Mouse (Mus musculus): ENCODE data around the gene Galnt16. TPM values are rescaled to one million over a fixed set of nuclear protein-coding genes. Genes with fewer than 3 reads are reported as not detected.

The Galnt16 gene
- polyA plus RNA-seq, 1 experiment, result not detected

- Histone ChIP-seq H3K27me3 (replicated peaks) (no peaks in the 10 kb centered on the region), H3K36me3 (replicated peaks; ENCODE audit: low read length) (peaks cover 56% of the 10 kb centered on the region), H3K4me3 (replicated peaks) (peak overlapping the region; percentile 99), H3K9me3 (no peaks in the 10 kb centered on the region), H3K4me1 (peaks cover 40% of the 10 kb centered on the region)
- TF ChIP-seq GATA1 (IDR thresholded peaks at IDR 0.05; ENCODE audit: borderline replicate concordance, low read length), result no peak
- no peak for TF ChIP-seq FLI1 (IDR thresholded peaks at IDR 0.05; ENCODE audit: low read length)
Observed at GRCm38 (mm10) chr12:80642725-80643692, 124.9 kb downstream of the Galnt16 start.

GRCm38 (mm10) chr12:80643693-80644505 lies 125.8 kb downstream of the Galnt16 start, which contains the start of the genes Slc39a9 and Erh:
Gene Slc39a9 (plus strand): TSS chr12:80643883.
Gene Erh (minus strand): TSS chr12:80644341.
- Histone ChIP-seq H3K4me3 (replicated peaks) (peak within 1 kb of the TSS; percentile 99), H3K9me3 (no peaks in the 10 kb centered on the region), H3K27me3 (replicated peaks) (no peaks in the 10 kb centered on the region), H3K36me3 (replicated peaks; ENCODE audit: low read length) (peaks cover 56% of the 10 kb centered on the region), H3K4me1 (peaks cover 45% of the 10 kb centered on the region)
- TF ChIP-seq FLI1 (IDR thresholded peaks at IDR 0.05; ENCODE audit: low read length) (peak; percentile 46; the same call in 1 of the 2 replicates), GATA1 (IDR thresholded peaks at IDR 0.05; ENCODE audit: borderline replicate concordance, low read length) (no peak)

- peaks cover 55% of the 10 kb centered on the region for H3K36me3 ChIP-seq (replicated peaks; ENCODE audit: low read length)
- H3K4me3 ChIP-seq (replicated peaks), result peak overlapping the region; percentile 99
- no peaks in the 10 kb centered on the region for H3K27me3 ChIP-seq (replicated peaks)
- TF ChIP-seq FLI1 (IDR thresholded peaks at IDR 0.05; ENCODE audit: low read length) (no peak), GATA1 (IDR thresholded peaks at IDR 0.05; ENCODE audit: borderline replicate concordance, low read length) (no peak)
- H3K4me1 ChIP-seq, result peaks cover 51% of the 10 kb centered on the region
- no peaks in the 10 kb centered on the region for H3K9me3 ChIP-seq
Observed at GRCm38 (mm10) chr12:80644506-80644868, 126.4 kb downstream of the Galnt16 start.

DNA sequence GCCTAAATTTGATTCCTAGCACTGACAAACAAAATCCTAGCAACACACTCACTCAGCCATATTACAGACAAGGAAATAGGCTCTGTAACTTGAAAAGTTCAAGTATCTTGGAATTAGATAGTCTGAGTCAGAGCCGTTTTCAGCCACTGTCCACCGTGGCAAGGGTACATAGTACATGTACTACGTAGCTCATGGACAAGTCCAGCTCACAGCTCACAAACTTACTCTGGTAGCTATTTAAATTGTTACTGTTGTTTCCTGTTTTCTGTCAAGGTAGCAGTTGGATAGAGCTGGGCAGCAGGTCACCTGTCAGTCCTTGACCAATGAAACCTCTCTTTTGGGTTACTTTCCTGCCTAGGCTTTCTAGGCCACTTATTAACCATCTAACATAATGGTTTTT lies 128.3 kb downstream of the Galnt16 start:
- TF ChIP-seq FLI1 (IDR thresholded peaks at IDR 0.05; ENCODE audit: low read length), result no peak
- TF ChIP-seq GATA1 (IDR thresholded peaks at IDR 0.05; ENCODE audit: borderline replicate concordance, low read length), result no peak
- Histone ChIP-seq H3K27me3 (replicated peaks) (no peaks in the 10 kb centered on the region), H3K4me3 (replicated peaks) (peak overlapping the region; percentile 23), H3K9me3 (no peaks in the 10 kb centered on the region), H3K4me1 (peaks cover 48% of the 10 kb centered on the region), H3K36me3 (replicated peaks; ENCODE audit: low read length) (peaks cover 44% of the 10 kb centered on the region)

GRCm38 (mm10) chr12:80653951-80654658 lies 136.0 kb downstream of the Galnt16 start:
- Histone ChIP-seq H3K36me3 (replicated peaks; ENCODE audit: low read length) (peaks cover 32% of the 10 kb centered on the region), H3K4me3 (replicated peaks) (no peak overlapping the region), H3K27me3 (replicated peaks) (no peaks in the 10 kb centered on the region), H3K9me3 (no peaks in the 10 kb centered on the region), H3K4me1 (peaks cover 15% of the 10 kb centered on the region)
- TF ChIP-seq GATA1 (IDR thresholded peaks at IDR 0.05; ENCODE audit: borderline replicate concordance, low read length), result no peak
- TF ChIP-seq FLI1 (IDR thresholded peaks at IDR 0.05; ENCODE audit: low read length), result no peak

DNA sequence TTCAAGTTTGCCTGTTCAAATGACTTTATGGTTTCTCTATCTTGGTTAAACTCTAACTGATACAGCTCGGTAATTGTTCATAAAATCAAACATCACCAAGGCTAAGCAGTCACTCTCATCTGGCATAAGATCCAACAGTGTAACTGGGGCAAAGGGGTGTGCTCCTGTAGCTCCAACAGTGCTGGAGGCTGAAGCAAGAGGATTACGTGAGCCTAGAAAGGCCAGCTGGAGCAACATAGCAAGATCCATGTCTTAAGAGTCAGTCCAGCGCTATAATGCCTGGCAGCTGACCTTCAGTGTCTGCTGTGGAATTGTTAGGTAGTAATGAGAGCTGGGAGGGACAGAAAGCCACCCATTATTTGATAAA lies 136.6 kb downstream of the Galnt16 start:
- Histone ChIP-seq H3K36me3 (replicated peaks; ENCODE audit: low read length) (peaks cover 28% of the 10 kb centered on the region), H3K27me3 (replicated peaks) (no peaks in the 10 kb centered on the region), H3K4me1 (peaks cover 11% of the 10 kb centered on the region), H3K9me3 (no peaks in the 10 kb centered on the region), H3K4me3 (replicated peaks) (no peak overlapping the region)
- TF ChIP-seq FLI1 (IDR thresholded peaks at IDR 0.05; ENCODE audit: low read length) (no peak), GATA1 (IDR thresholded peaks at IDR 0.05; ENCODE audit: borderline replicate concordance, low read length) (no peak)

- H3K27me3 ChIP-seq (replicated peaks), result no peaks in the 10 kb centered on the region
- no peaks in the 10 kb centered on the region for H3K9me3 ChIP-seq
- TF ChIP-seq GATA1 (IDR thresholded peaks at IDR 0.05; ENCODE audit: borderline replicate concordance, low read length) (no peak), FLI1 (IDR thresholded peaks at IDR 0.05; ENCODE audit: low read length) (no peak)
- peaks cover 29% of the 10 kb centered on the region for H3K4me1 ChIP-seq
- peaks cover 32% of the 10 kb centered on the region for H3K36me3 ChIP-seq (replicated peaks; ENCODE audit: low read length)
- H3K4me3 ChIP-seq (replicated peaks), result no peak overlapping the region
Observed at GRCm38 (mm10) chr12:80658661-80659060, 140.6 kb downstream of the Galnt16 start.

GRCm38 (mm10) chr12:80662322-80662721 lies 144.2 kb downstream of the Galnt16 start:
- peaks cover 20% of the 10 kb centered on the region for H3K4me1 ChIP-seq
- H3K27me3 ChIP-seq (replicated peaks), result no peaks in the 10 kb centered on the region
- no peak for TF ChIP-seq FLI1 (IDR thresholded peaks at IDR 0.05; ENCODE audit: low read length)
- TF ChIP-seq GATA1 (IDR thresholded peaks at IDR 0.05; ENCODE audit: borderline replicate concordance, low read length), result no peak
- H3K36me3 ChIP-seq (replicated peaks; ENCODE audit: low read length), result peaks cover 52% of the 10 kb centered on the region
- no peak overlapping the region for H3K4me3 ChIP-seq (replicated peaks)
- no peaks in the 10 kb centered on the region for H3K9me3 ChIP-seq

DNA sequence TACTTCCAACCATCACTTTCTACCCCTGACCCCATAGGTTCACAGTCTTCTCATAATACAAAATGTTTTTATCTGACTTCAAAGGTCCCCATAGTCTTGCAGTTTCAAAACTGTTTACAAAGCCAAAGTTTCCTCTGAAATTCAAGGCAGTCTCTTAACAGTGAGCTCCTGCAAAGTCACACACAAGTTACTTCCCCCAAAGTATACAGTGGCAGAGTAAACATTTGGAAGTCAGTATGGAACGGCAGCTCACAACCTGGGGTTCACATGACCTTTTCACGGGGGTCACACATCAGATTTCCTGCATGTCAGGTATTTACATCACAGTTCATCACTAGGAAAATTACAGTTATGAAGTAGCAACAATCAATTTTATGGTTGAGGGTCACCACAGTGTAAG lies 145.9 kb downstream of the Galnt16 start:
- TF ChIP-seq FLI1 (IDR thresholded peaks at IDR 0.05; ENCODE audit: low read length) (no peak), GATA1 (IDR thresholded peaks at IDR 0.05; ENCODE audit: borderline replicate concordance, low read length) (no peak)
- peaks cover 31% of the 10 kb centered on the region for H3K4me1 ChIP-seq
- peaks cover 62% of the 10 kb centered on the region for H3K36me3 ChIP-seq (replicated peaks; ENCODE audit: low read length)
- no peaks in the 10 kb centered on the region for H3K27me3 ChIP-seq (replicated peaks)
- H3K9me3 ChIP-seq, result no peaks in the 10 kb centered on the region
- no peak overlapping the region for H3K4me3 ChIP-seq (replicated peaks)
